Mouse (Mus musculus) small intestine, adult 2 months (tissue): ENCODE results near the gene Aff1. TPM values are rescaled to one million over a fixed set of nuclear protein-coding genes. Genes with fewer than 3 reads are reported as not detected.

ENCODE experiments used
- H3K27ac ChIP-seq: fragments of 200-500 bp; 2 replicates; pipeline ENCODE4 v1.5.1; 2012; ENCODE audit warnings: low read depth, low read length, control low read depth, inconsistent platforms; ENCODE audit not compliant: insufficient read depth
- H3K27me3 ChIP-seq: fragments of 200-500 bp; 2 replicates; pipeline ENCODE4 v1.6.1; 2012; ENCODE audit warnings: mild to moderate bottlenecking, moderate library complexity, low read length, inconsistent platforms; ENCODE audit not compliant: control insufficient read depth, insufficient read depth
- H3K36me3 ChIP-seq: fragments of 200-500 bp; 2 replicates; pipeline ENCODE4 v1.6.1; 2012; ENCODE audit warnings: mild to moderate bottlenecking, low read length, control low read depth, inconsistent platforms; ENCODE audit not compliant: control insufficient read depth, insufficient read depth
- H3K4me1 ChIP-seq: fragments of 200-500 bp; 2 replicates; pipeline ENCODE4 v1.6.1; 2012; ENCODE audit warnings: low read length, inconsistent platforms, mixed read lengths; ENCODE audit not compliant: control insufficient read depth, insufficient read depth, insufficient read length
- H3K4me3 ChIP-seq: fragments of 200-500 bp; 2 replicates; pipeline ENCODE4 v1.5.1; 2012; ENCODE audit warnings: low read depth, mild to moderate bottlenecking, control low read depth, inconsistent platforms, low read length, moderate library complexity
- CTCF ChIP-seq: fragments of 200-500 bp; IDR thresholded peaks from 2 replicates; pipeline ENCODE4 v1.5.1; 2012; ENCODE audit warnings: low read depth, mild to moderate bottlenecking, control low read depth, inconsistent platforms, low read length, moderate library complexity, mixed read lengths; ENCODE audit not compliant: insufficient replicate concordance, insufficient read length; ENCODE audit errors: extremely low read depth
- POLR2A ChIP-seq: fragments of 200-500 bp; IDR thresholded peaks from 2 replicates; pipeline ENCODE4 v1.6.1; 2012; ENCODE audit warnings: low read depth, mild to moderate bottlenecking, control low read depth, inconsistent platforms, low read length, moderate library complexity
- WGBS: fragments of 180-500 bp; shearing (Covaris S2); methylation state at CpG from one replicate; pipeline ENCODE4 v1.1.7; 2018; 5-methylcytosine and 5-hydroxymethylcytosine counted together
- polyA plus RNA-seq: library from polyadenylated mRNA; depleted of rRNA; stranded (reverse); fragments of >200 nt; gene quantifications from 2 replicates; pipeline ENCODE4 v1.2.3, GENCODE M21; 2012; rRNA removed

Aff1 gene
- polyA plus RNA-seq, result 7.6 and 16.7 TPM in 2 replicates

DNA sequence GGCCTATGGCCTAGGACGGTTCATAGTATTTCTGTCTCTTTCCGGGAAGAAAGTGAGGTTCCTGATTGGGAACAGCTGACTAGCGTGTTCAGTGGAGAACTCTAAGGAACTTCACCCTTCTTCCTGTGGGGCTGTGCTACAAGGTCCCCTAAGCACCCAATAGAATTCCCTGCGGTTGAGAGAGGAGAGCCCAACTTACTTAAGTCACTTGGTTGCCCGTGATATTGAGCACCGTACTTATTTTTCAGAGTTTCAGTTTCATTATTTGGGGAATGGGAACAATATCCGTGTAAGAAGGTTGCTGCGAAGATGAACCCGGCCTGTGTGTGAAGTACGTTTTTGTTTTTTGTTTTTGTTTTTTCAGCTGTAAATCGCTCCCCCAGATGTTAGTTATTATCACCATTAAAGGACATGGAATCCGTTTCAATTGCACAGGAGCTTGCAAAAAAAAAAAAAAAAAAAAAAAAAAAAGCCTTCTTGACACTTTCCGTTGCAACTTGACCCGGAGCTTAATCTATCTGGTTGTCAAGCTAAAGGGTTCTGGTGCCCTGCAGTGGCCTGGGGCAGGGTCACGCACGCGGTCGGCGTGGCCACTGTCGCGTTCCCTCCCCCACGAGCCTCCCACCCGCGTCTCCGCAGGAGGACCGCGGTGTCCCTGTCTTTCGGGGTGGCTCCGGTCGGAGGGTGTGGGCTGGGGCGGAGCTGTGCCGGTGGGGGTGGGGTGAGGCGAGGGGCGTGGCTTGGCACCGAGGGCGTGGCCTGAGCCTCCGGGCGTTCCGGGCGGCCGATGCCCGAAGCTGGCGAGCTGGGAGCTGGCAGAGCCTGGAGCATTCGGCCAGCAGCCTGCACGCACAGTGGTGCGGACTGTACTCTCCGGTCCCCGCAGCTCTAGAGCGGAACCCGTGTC is at the start of gene Aff1:
TSS of gene Aff1 (plus strand) at position 751 of the 907 bp plus-strand sequence.
- peak within 1 kb of the TSS; percentile 86 for H3K4me3 ChIP-seq
- under 1% methylated on average over 50 of the region's 50 CpGs for WGBS
- peak within 1 kb of the TSS; percentile 97 for H3K27ac ChIP-seq
- no peaks in the 10 kb centered on the region for H3K27me3 ChIP-seq
- H3K4me1 ChIP-seq, result no peaks in the 10 kb centered on the region; the same call in 1 of the 2 replicates
- TF ChIP-seq POLR2A (peak; percentile 98), CTCF (no peak)
- no peaks in the 10 kb centered on the region for H3K36me3 ChIP-seq

DNA sequence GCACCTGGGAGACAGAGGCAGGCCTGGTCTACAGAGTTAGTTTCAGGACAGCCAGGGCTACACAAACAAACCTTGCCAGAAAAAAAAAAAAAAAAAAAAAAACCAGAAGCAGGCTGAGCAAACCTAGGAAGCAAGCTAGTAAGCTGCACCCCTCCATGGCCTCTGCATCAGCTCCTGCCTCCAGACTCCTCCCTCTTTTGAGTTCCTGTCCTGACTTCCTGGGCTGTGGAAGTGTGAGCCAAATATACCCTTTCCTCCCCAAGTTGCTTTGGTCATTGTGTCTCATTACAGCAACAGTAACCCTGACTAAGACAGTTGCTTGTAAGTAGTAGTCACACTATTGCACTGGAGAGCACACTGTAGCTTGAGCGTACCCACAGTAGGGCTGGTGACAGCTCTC is 48.0 kb upstream of the Aff1 start:
- Histone ChIP-seq H3K36me3 (no peaks in the 10 kb centered on the region), H3K4me3 (no peak overlapping the region), H3K4me1 (no peaks in the 10 kb centered on the region), H3K27me3 (no peaks in the 10 kb centered on the region; the same call in 1 of the 2 replicates), H3K27ac (no peak overlapping the region)
- 100% methylated on average over 1 of the region's 1 CpGs for WGBS
- TF ChIP-seq POLR2A (no peak), CTCF (no peak)

DNA sequence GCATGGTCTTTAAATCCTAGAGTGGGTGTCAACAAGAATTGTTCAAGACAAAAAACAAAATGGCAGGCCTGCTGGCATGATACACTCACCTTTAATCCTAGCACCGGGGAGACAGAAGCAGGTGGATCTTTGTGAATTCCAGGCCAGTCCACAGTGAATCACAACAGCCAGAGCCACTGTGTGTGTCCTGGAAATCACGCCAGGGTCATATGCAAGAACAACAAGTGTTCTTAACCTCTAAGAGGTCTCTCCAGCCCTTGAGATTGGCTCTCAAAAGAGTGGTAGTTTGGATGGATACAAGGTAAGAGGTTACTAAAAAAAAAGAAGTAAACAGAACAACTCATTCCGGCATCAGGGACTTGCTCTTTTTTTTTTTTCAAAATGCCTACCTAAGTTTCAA is 44.9 kb upstream of the Aff1 start:
- H3K36me3 ChIP-seq, result no peaks in the 10 kb centered on the region
- H3K27ac ChIP-seq, result no peak overlapping the region
- 81% methylated on average over 3 of the region's 3 CpGs for WGBS
- H3K27me3 ChIP-seq, result no peaks in the 10 kb centered on the region; the same call in 1 of the 2 replicates
- TF ChIP-seq CTCF (no peak), POLR2A (no peak)
- H3K4me3 ChIP-seq, result no peak overlapping the region
- H3K4me1 ChIP-seq, result no peaks in the 10 kb centered on the region

- Histone ChIP-seq H3K4me3 (no peak overlapping the region), H3K27me3 (no peaks in the 10 kb centered on the region), H3K36me3 (no peaks in the 10 kb centered on the region), H3K27ac (no peak overlapping the region), H3K4me1 (peaks cover 3% of the 10 kb centered on the region)
- peak; percentile 61; the same call in 1 of the 2 replicates for TF ChIP-seq CTCF
- no peak for TF ChIP-seq POLR2A
- 59% methylated on average over 6 of the region's 6 CpGs for WGBS
Observed at GRCm38 (mm10) chr5:103654225-103654624, 37.9 kb upstream of the Aff1 start.

DNA sequence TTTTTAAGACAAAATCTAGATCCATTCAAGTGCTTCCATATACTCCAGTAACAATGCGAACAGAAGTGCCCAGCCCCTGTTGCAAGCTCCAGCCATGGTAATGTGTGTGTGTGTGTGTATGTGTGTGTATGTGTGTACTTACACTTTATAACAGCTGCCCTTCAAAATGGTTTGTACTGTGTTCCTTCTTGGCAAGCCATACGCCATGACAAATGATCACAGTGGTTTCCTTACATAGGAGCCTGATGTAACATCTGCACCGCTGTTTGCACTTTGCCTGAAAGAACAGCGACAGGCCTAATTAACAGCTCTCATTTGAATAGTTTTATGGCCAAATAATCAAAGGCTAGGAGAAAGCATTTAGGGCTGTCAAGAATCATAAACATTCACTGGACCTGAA is 37.4 kb upstream of the Aff1 start:
- H3K27ac ChIP-seq, result no peak overlapping the region
- no peaks in the 10 kb centered on the region for H3K36me3 ChIP-seq
- H3K27me3 ChIP-seq, result no peaks in the 10 kb centered on the region
- WGBS, result 36% methylated on average over 4 of the region's 4 CpGs
- no peak overlapping the region for H3K4me3 ChIP-seq
- TF ChIP-seq POLR2A, result no peak
- TF ChIP-seq CTCF, result no peak
- peaks cover 3% of the 10 kb centered on the region for H3K4me1 ChIP-seq

DNA sequence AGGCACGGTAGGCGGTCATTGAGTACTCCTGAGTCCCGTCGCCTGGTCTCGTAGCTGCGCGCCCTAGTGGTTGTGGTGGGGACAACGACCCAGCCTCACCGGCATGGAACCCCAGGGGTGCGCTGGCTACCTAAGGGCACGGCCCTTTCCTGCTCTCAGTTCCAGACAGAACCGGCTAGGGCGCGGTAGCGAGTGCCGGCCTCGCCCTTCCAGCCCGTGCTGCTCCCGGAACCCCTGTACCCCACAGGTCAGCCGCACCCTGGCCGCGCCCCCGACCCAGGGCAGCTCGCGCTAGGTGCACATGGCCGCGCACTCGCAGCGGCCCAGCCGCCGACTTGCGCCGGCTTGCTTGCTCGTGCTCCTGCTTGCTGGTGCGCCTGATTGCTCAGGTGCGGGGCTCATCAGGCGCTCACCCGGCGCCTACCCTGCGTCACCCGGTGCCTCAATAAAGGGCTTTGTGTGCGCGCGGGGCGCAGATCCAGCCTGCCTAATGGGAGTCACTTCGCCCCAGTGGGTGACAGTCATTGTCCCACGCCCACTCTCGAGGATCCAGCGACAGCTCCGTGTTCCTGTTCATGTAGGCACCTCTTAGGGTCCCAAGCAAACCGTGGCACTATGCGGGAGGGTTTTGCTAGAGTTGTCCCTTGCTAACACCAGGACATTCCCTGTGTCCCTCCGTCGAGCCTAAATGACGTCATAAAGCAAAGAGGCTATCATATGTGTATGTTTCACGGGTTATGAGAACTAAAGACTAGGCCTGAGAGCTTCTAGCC is 36.6 kb upstream of the Aff1 start, which contains the start of gene 1700016H13Rik:
TSS of gene 1700016H13Rik (minus strand) at position 665 of the 773 bp plus-strand sequence.
- H3K4me1 ChIP-seq, result peaks cover 3% of the 10 kb centered on the region
- no peaks in the 10 kb centered on the region for H3K27me3 ChIP-seq
- 3% methylated on average over 55 of the region's 56 CpGs for WGBS
- H3K27ac ChIP-seq, result no peak within 1 kb of the TSS
- TF ChIP-seq CTCF (peak; percentile 50; the same call in 1 of the 2 replicates), POLR2A (no peak)
- H3K36me3 ChIP-seq, result no peaks in the 10 kb centered on the region
- peak within 1 kb of the TSS; percentile 57 for H3K4me3 ChIP-seq

GRCm38 (mm10) chr5:103658921-103659320 is 33.3 kb upstream of the Aff1 start:
- H3K27me3 ChIP-seq, result no peaks in the 10 kb centered on the region
- 68% methylated on average over 5 of the region's 5 CpGs for WGBS
- TF ChIP-seq CTCF (peak; percentile 8; the same call in 1 of the 2 replicates), POLR2A (no peak)
- H3K4me3 ChIP-seq, result no peak overlapping the region
- no peaks in the 10 kb centered on the region for H3K36me3 ChIP-seq
- no peak overlapping the region for H3K27ac ChIP-seq
- peaks cover 3% of the 10 kb centered on the region for H3K4me1 ChIP-seq
